Mouse (Mus musculus) midbrain, embryonic 13.5 days (tissue): Measurements from ENCODE around the gene Pdcd2. TPM values are rescaled to one million over a fixed set of nuclear protein-coding genes. Genes with fewer than 3 reads are reported as not detected.

Experiments
- ATAC-seq: fragments of 200-750 bp; cut with Nextera tagmentation; 2 replicates; pipeline ENCODE4 v1.8.0; 2017; ENCODE audit warnings: mild to moderate bottlenecking, moderate TSS enrichment, moderate library complexity
- H3K27ac ChIP-seq: fragments of 300-500 bp; sonication (generic); 2 replicates; pipeline ENCODE4 v1.5.1; 2015; ENCODE audit warnings: inconsistent platforms, mild to moderate bottlenecking, moderate library complexity
- H3K27me3 ChIP-seq: fragments of 300-500 bp; sonication (generic); 2 replicates; pipeline ENCODE4 v1.6.1; 2015; ENCODE audit warnings: mild to moderate bottlenecking, inconsistent platforms
- H3K36me3 ChIP-seq: fragments of 300-500 bp; sonication (generic); 2 replicates; pipeline ENCODE4 v1.6.1; 2015; ENCODE audit warnings: mild to moderate bottlenecking, inconsistent platforms
- H3K4me1 ChIP-seq: fragments of 300-500 bp; sonication (generic); replicated peaks from 2 replicates; pipeline ENCODE4 v1.6.1; 2015; ENCODE audit warnings: inconsistent platforms
- H3K4me2 ChIP-seq: fragments of 300-500 bp; sonication (generic); replicated peaks from 2 replicates; pipeline ENCODE4 v1.6.1; 2015; ENCODE audit warnings: moderate library complexity, mild to moderate bottlenecking, inconsistent platforms
- H3K4me3 ChIP-seq: fragments of 300-500 bp; sonication (generic); replicated peaks from 2 replicates; pipeline ENCODE4 v1.5.1; 2015; ENCODE audit warnings: mild to moderate bottlenecking, inconsistent platforms
- H3K9ac ChIP-seq: fragments of 300-500 bp; sonication (generic); replicated peaks from 2 replicates; pipeline ENCODE4 v1.6.1; 2015; ENCODE audit warnings: mild to moderate bottlenecking, inconsistent platforms
- H3K9me3 ChIP-seq: fragments of 300-500 bp; sonication (generic); 2 replicates; pipeline ENCODE4 v1.6.1; 2016; ENCODE audit warnings: mild to moderate bottlenecking, inconsistent platforms
- WGBS: fragments of 180-500 bp; shearing (Covaris S2); methylation state at CpG from one replicate; pipeline ENCODE4 v1.1.7; 2015; 5-methylcytosine and 5-hydroxymethylcytosine counted together
- polyA plus RNA-seq: library from polyadenylated mRNA; unstranded; fragments of >200 nt; fragmentation: Nextera tagmentation; extraction: Ambion mirVana; gene quantifications from 2 replicates; pipeline ENCODE4 v1.2.1, GENCODE M21; 2015

Pdcd2 gene
- polyA plus RNA-seq, 1 experiment from 2014 or later, result 67.4 TPM

- no peaks in the 10 kb centered on the region for H3K9me3 ChIP-seq
- peak overlapping the region; percentile 73 for H3K9ac ChIP-seq
- 0 out of 2 replicates have a peak, but pooled peaks cover 3% of the 10 kb centered on the region for H3K4me1 ChIP-seq
- H3K4me3 ChIP-seq, result peak overlapping the region; percentile 51
- no peak overlapping the region for H3K27ac ChIP-seq
- no peaks in the 10 kb centered on the region for H3K36me3 ChIP-seq
- 18% methylated on average over 8 of the region's 8 CpGs for WGBS
- peak overlapping the region; percentile 88 for H3K4me2 ChIP-seq
- H3K27me3 ChIP-seq, result peaks cover 18% of the 10 kb centered on the region
- no peak for ATAC-seq
These were observed 8.8 kb upstream of the Pdcd2 start for GRCm38 (mm10) chr17:15535943-15536342.

GRCm38 (mm10) chr17:15535162-15535800 is 8.2 kb upstream of the Pdcd2 start:
- Histone ChIP-seq H3K4me3 (no peak overlapping the region), H3K27me3 (peaks cover 18% of the 10 kb centered on the region), H3K9me3 (no peaks in the 10 kb centered on the region), H3K9ac (no peak overlapping the region), H3K4me2 (no peak overlapping the region), H3K36me3 (no peaks in the 10 kb centered on the region), H3K4me1 (0 out of 2 replicates have a peak, but pooled peaks cover 3% of the 10 kb centered on the region), H3K27ac (no peak overlapping the region)
- 73% methylated on average over 11 of the region's 11 CpGs for WGBS
- ATAC-seq, result no peak

- peaks cover 4% of the 10 kb centered on the region for H3K36me3 ChIP-seq
- no peak for ATAC-seq
- H3K27ac ChIP-seq, result no peak overlapping the region
- H3K27me3 ChIP-seq, result peaks cover 3% of the 10 kb centered on the region
- 1% methylated on average over 5 of the region's 5 CpGs for WGBS
- H3K4me2 ChIP-seq, result no peak overlapping the region
- peaks cover 26% of the 10 kb centered on the region for H3K4me1 ChIP-seq
- H3K4me3 ChIP-seq, result no peak overlapping the region
- H3K9ac ChIP-seq, result no peak overlapping the region
- no peaks in the 10 kb centered on the region for H3K9me3 ChIP-seq
These were observed 3.0 kb upstream of the Pdcd2 start for GRCm38 (mm10) chr17:15530141-15530540.

- Histone ChIP-seq H3K27ac (no peak overlapping the region), H3K9ac (no peak overlapping the region), H3K4me3 (no peak overlapping the region), H3K36me3 (peaks cover 17% of the 10 kb centered on the region), H3K27me3 (no peaks in the 10 kb centered on the region), H3K4me1 (peaks cover 26% of the 10 kb centered on the region), H3K4me2 (no peak overlapping the region), H3K9me3 (no peaks in the 10 kb centered on the region)
- ATAC-seq, result no peak
- 76% methylated on average over 2 of the region's 2 CpGs for WGBS
These were observed 1.8 kb upstream of the Pdcd2 start for GRCm38 (mm10) chr17:15528887-15529286.

DNA sequence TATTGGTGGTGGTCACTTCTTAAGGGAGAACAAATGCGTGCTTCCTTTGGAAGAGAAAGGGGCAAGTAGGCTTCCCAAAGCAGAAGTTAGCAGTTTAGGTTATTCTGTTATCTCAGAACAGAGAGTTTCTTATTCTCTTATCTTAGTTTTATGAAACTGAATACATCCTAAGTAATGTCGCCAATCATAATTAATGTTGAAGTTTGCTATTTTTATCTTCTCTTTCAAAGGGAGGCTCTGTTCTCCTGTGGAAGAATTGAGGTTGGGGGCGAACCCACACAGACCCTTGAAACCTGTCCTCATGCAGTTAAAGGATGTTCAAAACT is 673 bp upstream of the Pdcd2 start:
- Histone ChIP-seq H3K36me3 (peaks cover 24% of the 10 kb centered on the region), H3K4me2 (peak overlapping the region; percentile 62), H3K4me3 (peak overlapping the region; percentile 88), H3K27me3 (no peaks in the 10 kb centered on the region), H3K4me1 (peaks cover 26% of the 10 kb centered on the region), H3K27ac (no peak overlapping the region), H3K9me3 (no peaks in the 10 kb centered on the region), H3K9ac (peak overlapping the region; percentile 94)
- WGBS, result 59% methylated on average over 3 of the region's 3 CpGs
- ATAC-seq, result no peak

DNA sequence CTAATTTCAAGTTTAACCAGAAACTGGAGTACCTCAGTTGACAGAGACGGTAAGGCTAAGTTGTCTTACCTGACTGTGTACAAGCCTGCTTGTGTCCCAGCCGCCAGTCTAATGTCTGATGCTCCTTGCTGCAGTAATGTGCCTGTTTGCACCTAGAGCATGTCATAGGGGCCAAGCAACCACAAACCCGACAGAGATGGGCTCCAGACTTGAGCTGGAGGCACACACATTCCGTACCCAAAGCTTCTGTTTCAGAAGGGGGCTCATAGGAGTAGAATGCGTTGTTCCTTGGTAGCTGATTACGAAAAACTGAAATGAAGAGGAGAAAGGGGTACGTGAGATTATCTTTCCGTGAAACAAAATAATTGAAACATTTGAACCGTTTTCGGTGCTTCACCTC is 797 bp downstream of the Pdcd2 start:
- peak overlapping the region; percentile 88 for H3K4me3 ChIP-seq
- 14% methylated on average over 10 of the region's 10 CpGs for WGBS
- H3K9ac ChIP-seq, result peak overlapping the region; percentile 94
- H3K9me3 ChIP-seq, result no peaks in the 10 kb centered on the region
- ATAC-seq, result no peak
- no peaks in the 10 kb centered on the region for H3K27me3 ChIP-seq
- peaks cover 36% of the 10 kb centered on the region for H3K36me3 ChIP-seq
- H3K27ac ChIP-seq, result no peak overlapping the region
- H3K4me1 ChIP-seq, result peaks cover 26% of the 10 kb centered on the region
- H3K4me2 ChIP-seq, result peak overlapping the region; percentile 62

- H3K36me3 ChIP-seq, result peaks cover 87% of the 10 kb centered on the region
- H3K4me2 ChIP-seq, result no peak overlapping the region
- ATAC-seq, result no peak
- no peak overlapping the region for H3K4me3 ChIP-seq
- H3K9me3 ChIP-seq, result no peaks in the 10 kb centered on the region
- H3K4me1 ChIP-seq, result no peaks in the 10 kb centered on the region
- H3K9ac ChIP-seq, result no peak overlapping the region
- no peak overlapping the region for H3K27ac ChIP-seq
- 100% methylated on average over 1 of the region's 1 CpGs for WGBS
- no peaks in the 10 kb centered on the region for H3K27me3 ChIP-seq
These were observed 8.3 kb downstream of the Pdcd2 start for GRCm38 (mm10) chr17:15518766-15519165.

GRCm38 (mm10) chr17:15518186-15518585 is 8.9 kb downstream of the Pdcd2 start:
- Histone ChIP-seq H3K9me3 (no peaks in the 10 kb centered on the region), H3K4me3 (no peak overlapping the region), H3K27ac (no peak overlapping the region), H3K4me1 (no peaks in the 10 kb centered on the region), H3K27me3 (no peaks in the 10 kb centered on the region), H3K9ac (no peak overlapping the region), H3K36me3 (peaks cover 89% of the 10 kb centered on the region), H3K4me2 (no peak overlapping the region)
- 98% methylated on average over 5 of the region's 5 CpGs for WGBS
- no peak for ATAC-seq

- 77% methylated on average over 5 of the region's 5 CpGs for WGBS
- H3K4me3 ChIP-seq, result no peak overlapping the region
- no peaks in the 10 kb centered on the region for H3K9me3 ChIP-seq
- no peak overlapping the region for H3K4me2 ChIP-seq
- ATAC-seq, result no peak
- H3K9ac ChIP-seq, result no peak overlapping the region
- H3K36me3 ChIP-seq, result peaks cover 88% of the 10 kb centered on the region
- no peaks in the 10 kb centered on the region for H3K4me1 ChIP-seq
- H3K27me3 ChIP-seq, result no peaks in the 10 kb centered on the region
- H3K27ac ChIP-seq, result no peak overlapping the region
These were observed 9.3 kb downstream of the Pdcd2 start for GRCm38 (mm10) chr17:15517776-15518175.

DNA sequence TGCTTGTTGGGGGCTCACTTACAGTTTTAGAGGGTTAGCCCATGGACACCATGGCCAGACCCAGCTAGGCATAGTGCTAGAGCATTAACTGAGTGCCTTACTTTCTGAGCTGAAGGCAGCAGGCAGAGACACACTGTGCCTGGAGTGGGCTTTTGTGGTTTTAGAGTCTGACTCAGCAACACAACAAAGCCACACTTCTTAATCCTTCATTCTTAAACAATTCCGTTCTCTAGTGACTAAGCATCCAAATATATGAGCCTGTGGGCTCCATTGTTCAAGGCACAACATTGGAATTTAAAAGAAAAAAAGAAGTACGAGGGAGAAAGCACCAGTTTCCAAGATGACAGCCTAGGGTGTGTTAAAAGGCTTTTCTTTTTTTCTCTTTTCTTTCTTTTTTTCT is 16.4 kb downstream of the Pdcd2 start:
- H3K4me1 ChIP-seq, result no peaks in the 10 kb centered on the region
- H3K9ac ChIP-seq, result no peak overlapping the region
- no peak for ATAC-seq
- H3K36me3 ChIP-seq, result peaks cover 93% of the 10 kb centered on the region
- no peak overlapping the region for H3K27ac ChIP-seq
- WGBS, result 73% methylated on average over 2 of the region's 2 CpGs
- H3K9me3 ChIP-seq, result no peaks in the 10 kb centered on the region
- H3K4me3 ChIP-seq, result no peak overlapping the region
- no peaks in the 10 kb centered on the region for H3K27me3 ChIP-seq
- H3K4me2 ChIP-seq, result no peak overlapping the region

DNA sequence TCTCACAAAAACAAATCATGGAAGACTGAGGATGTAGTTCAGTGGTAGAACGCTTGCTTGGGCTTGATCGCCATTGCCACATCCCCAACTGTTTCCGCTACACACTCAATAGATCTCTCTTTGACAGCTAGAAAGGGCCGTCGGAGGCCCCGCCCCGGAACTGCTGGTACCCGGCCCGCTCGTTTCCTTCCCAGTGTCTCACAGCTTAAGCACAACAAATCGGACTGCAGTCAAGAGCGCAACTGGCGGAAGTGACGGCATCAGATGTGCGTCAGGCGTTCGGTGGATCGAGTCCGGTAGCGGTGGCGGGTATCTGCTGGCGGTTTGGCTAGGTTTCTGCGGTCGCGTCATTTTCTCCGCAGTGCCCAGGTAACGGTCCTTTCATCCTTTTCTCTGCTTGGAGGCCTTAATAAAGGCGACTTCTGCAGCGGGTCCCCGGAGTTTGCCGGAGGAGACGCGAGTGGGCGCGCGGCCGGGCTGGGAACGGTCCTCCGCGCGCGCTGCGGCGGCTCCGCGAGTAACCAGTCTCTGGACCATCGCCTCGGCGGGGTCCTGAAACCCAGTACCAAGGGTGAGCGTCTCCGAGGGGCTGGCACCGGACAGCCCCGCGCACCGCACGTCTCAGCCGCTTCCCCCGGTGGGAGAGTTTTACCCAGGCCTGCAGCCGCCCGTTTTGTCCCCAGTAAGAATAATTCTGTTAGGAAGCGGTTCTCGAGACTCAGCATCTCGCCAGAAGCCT is 27.3 kb downstream of the Pdcd2 start, which contains the start of the genes Psmb1 and Tbp:
TSS of gene Psmb1 (minus strand) at position 96 of the 739 bp plus-strand sequence.
TSS of gene Tbp (plus strand) at position 233 of the 739 bp plus-strand sequence.
- ATAC-seq, result peak; percentile 94
- H3K4me3 ChIP-seq, result peak within 1 kb of the TSS; percentile 96
- H3K4me2 ChIP-seq, result peak within 1 kb of the TSS; percentile 96
- peak within 1 kb of the TSS; percentile 89 for H3K9ac ChIP-seq
- H3K9me3 ChIP-seq, result no peaks in the 10 kb centered on the region
- H3K4me1 ChIP-seq, result peaks cover 46% of the 10 kb centered on the region
- H3K27me3 ChIP-seq, result no peaks in the 10 kb centered on the region
- H3K27ac ChIP-seq, result peak within 1 kb of the TSS; percentile 95
- H3K36me3 ChIP-seq, result peaks cover 25% of the 10 kb centered on the region
- under 1% methylated on average over 63 of the region's 63 CpGs for WGBS

GRCm38 (mm10) chr17:15498753-15499113 is 28.4 kb downstream of the Pdcd2 start:
- Histone ChIP-seq H3K9ac (peak overlapping the region; percentile 87; the same call in 1 of the 2 replicates), H3K4me2 (peak overlapping the region; percentile 96), H3K4me1 (peaks cover 48% of the 10 kb centered on the region), H3K27ac (peak overlapping the region; percentile 95), H3K4me3 (peak overlapping the region; percentile 96), H3K36me3 (peaks cover 23% of the 10 kb centered on the region), H3K27me3 (no peaks in the 10 kb centered on the region), H3K9me3 (no peaks in the 10 kb centered on the region)
- ATAC-seq, result no peak
- 43% methylated on average over 7 of the region's 7 CpGs for WGBS
